In the genomic region with DNA sequence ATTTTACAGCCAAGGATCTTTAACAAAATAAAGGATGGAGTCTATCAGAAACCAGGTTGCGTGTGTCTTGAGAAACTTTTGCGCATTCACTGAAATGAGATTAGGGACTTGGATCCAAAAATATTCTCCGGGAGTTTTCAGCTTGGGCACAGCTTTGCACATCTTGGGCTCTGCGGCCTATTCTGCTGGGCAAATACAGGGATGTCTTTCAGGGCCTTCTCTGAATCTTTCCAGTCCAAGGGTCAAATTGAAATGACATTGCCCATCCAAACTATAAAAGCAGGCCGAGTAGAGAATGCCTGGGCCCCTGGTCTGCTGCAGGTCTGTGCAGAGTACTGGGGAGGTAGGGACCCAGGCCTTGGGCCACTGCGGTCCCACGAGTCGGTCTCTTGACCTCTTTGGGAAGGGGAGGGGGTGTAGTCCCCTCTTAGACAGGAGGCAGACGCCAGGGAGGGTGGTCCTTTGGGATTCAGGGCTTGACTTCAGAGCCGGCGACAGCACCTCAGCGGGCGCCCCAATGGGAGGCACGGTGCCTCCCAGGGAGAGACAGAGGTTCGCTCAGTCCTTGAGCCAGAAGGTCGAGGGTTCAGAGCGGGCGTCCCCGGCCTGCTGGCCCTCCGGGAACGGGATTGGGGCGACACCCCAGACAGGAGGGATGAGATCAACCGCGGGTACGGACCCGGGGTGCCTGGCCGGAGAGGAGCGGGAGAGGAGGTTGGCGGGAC, we compare ENCODE assay signal across 8 mouse cellular contexts. TPM values are rescaled to one million over a fixed set of nuclear protein-coding genes. Genes with fewer than 3 reads are reported as not detected.
DNase-seq lines count a peak whose midpoint lies in the region; ATAC-seq and TF ChIP-seq lines count a peak whose summit lies in the region.

A gene (plus strand): TSS at position 388 of the 725 bp plus-strand sequence.

- ATAC-seq in erythroid progenitor cell, adult 5-6 weeks (replicated peaks; ENCODE audit: low FRiP score, poor library complexity, severe bottlenecking): peak; percentile 50
- peak; percentile 15 for ATAC-seq in midbrain, embryonic 15.5 days (replicated peaks)

- peak within 1 kb of the TSS; percentile 88 for H3K4me2 ChIP-seq in midbrain, embryonic 15.5 days

- in situ Hi-C loops in ES-E14 (cut with MboI; ENCODE audit: low sequenced_read_pairs in 2 of 2, unreplicated experiment in 2 of 2): loop anchor here in 1 of 2 experiments (5.0 kb wide), 1 partner anchor 88 kb away; no protein-coding TSS in a partner anchor

- H3K36me3 ChIP-seq in ES-E14 (ENCODE audit: control insufficient read depth, insufficient read depth, low read length, poor library complexity, severe bottlenecking): no peaks in the 10 kb centered on the region
- H3K36me3 ChIP-seq in midbrain, embryonic 15.5 days (replicated peaks): no peaks in the 10 kb centered on the region

- H3K27ac ChIP-seq in ES-E14 (ENCODE audit: insufficient read depth, low read depth, low read length, poor library complexity, severe bottlenecking): peak within 1 kb of the TSS; percentile 67
- H3K27ac ChIP-seq in midbrain, embryonic 15.5 days: peak within 1 kb of the TSS; percentile 96

- peak within 1 kb of the TSS; percentile 72 to 73 for H3K4me3 ChIP-seq in ES-E14 (ENCODE audit: insufficient read depth in 1 of 2, low read depth in 1 of 2, low read length in 2 of 2, poor library complexity in 1 of 2, severe bottlenecking in 1 of 2)
- peak within 1 kb of the TSS; percentile 77 for H3K4me3 ChIP-seq in midbrain, embryonic 15.5 days

- peak in 1 of 2 experiments; percentile 36 for DNase-seq in frontal cortex, adult 2 months (ENCODE audit: extremely low spot score in 1 of 2, low spot score in 1 of 2)
- DNase-seq in frontal cortex, postnatal 25 days (ENCODE audit: low spot score in 2 of 2): no peak
- DNase-seq in ES-E14 (ENCODE audit: low read depth, low spot score): no peak
- DNase-seq in heart, postnatal 10 days: no peak
- DNase-seq in left cerebral cortex, adult 8-10 months (ENCODE audit: low spot score in 2 of 2): peak; percentile 17 to 34
- no peak for DNase-seq in cerebellum, postnatal 25 days

- H3K9me3 ChIP-seq in ES-E14 (ENCODE audit: control insufficient read depth, insufficient read depth, low read depth, low read length): no peaks in the 10 kb centered on the region
- H3K9me3 ChIP-seq in midbrain, embryonic 15.5 days: no peaks in the 10 kb centered on the region

- intact Hi-C loops in heart, postnatal 10 days (cut with DNase I): loop anchor here (1.0 to 10.0 kb wide), 6 partner anchors 37 to 528 kb away; a partner anchor contains a TSS

- 5% methylated on average over 29 of the region's 29 CpGs for WGBS in midbrain, embryonic 15.5 days

- peaks cover 0 to 4% of the 10 kb centered on the region in 2 experiments; a peak in 2 of 4 replicates for H3K4me1 ChIP-seq in ES-E14 (ENCODE audit: control insufficient read depth in 2 of 2, insufficient read depth in 2 of 2, low read length in 2 of 2, poor library complexity in 1 of 2)
- peaks cover 29% of the 10 kb centered on the region for H3K4me1 ChIP-seq in midbrain, embryonic 15.5 days

- H3K9ac ChIP-seq in ES-E14 (ENCODE audit: insufficient read depth, low read depth, low read length, poor library complexity, severe bottlenecking): peak within 1 kb of the TSS; percentile 80
- peak within 1 kb of the TSS; percentile 72 for H3K9ac ChIP-seq in midbrain, embryonic 15.5 days

- H3K27me3 ChIP-seq in midbrain, embryonic 15.5 days (replicated peaks): no peaks in the 10 kb centered on the region

TF ChIP-seq in ES-E14, 5 proteins besides CTCF, POLR2A, EP300 and RAD21:
- no peak for TF ChIP-seq HCFC1 (IDR thresholded peaks at IDR 0.05; ENCODE audit: borderline replicate concordance, insufficient read depth, low read length)
- TF ChIP-seq CHD2 (IDR thresholded peaks at IDR 0.05; ENCODE audit: low read depth, low read length): no peak
- TF ChIP-seq ZNF384 (IDR thresholded peaks at IDR 0.05; ENCODE audit: low read depth, low read length): no peak
- TF ChIP-seq ZC3H11A (IDR thresholded peaks at IDR 0.05; ENCODE audit: borderline replicate concordance, low read depth, low read length): no peak
- TF ChIP-seq MAFK (IDR thresholded peaks at IDR 0.05; ENCODE audit: insufficient read depth, low read depth, low read length): no peak

RNA-seq across cellular contexts. Expression of the gene that starts here (rescaled TPM):
- polyA plus RNA-seq in frontal cortex, adult 2 months (2012; rRNA removed): 115 and 119 TPM in 2 replicates
- 4.2 and 7.2 TPM in 2 replicates for total RNA-seq in ES-E14 (2012; rRNA removed)
- total RNA-seq in erythroid progenitor cell, adult 5-6 weeks (2015; ENCODE audit: low replicate concordance): 34.6 and 58.7 TPM in 2 replicates
- total RNA-seq in erythroid progenitor cell, adult 5-6 weeks (2017; ENCODE audit: low replicate concordance): 37.7 and 57.4 TPM in 2 replicates
- total RNA-seq in heart, postnatal 10 days (2021): 10 to 100 TPM; 51.4 to 51.7 TPM
- 100 to 1,000 TPM; 145 to 156 (median 149) TPM for total RNA-seq in left cerebral cortex, adult 8-10 months (2022)
- polyA plus RNA-seq in midbrain, embryonic 15.5 days (2015; fragmentation: Nextera tagmentation; extraction: Ambion mirVana): 259 and 280 TPM in 2 replicates

Comparison
In these comparisons a context has a peak if more than half of its experiments do, and no peak if none do; other contexts are left out.
1. DNase-seq: peak in left cerebral cortex, adult 8-10 months (2 of 2); none in frontal cortex, postnatal 25 days (0 of 2), ES-E14 (single experiment), heart, postnatal 10 days (0 of 2) and cerebellum, postnatal 25 days (0 of 2).